Mouse (Mus musculus): ENCODE data around the gene Cyp3a13.
"Not testable (repeated sequence)": the region's sequence is repeated elsewhere in the genome, so short reads cannot be mapped to it uniquely, and the experiment has no call there.

Cyp3a13 gene

DNA sequence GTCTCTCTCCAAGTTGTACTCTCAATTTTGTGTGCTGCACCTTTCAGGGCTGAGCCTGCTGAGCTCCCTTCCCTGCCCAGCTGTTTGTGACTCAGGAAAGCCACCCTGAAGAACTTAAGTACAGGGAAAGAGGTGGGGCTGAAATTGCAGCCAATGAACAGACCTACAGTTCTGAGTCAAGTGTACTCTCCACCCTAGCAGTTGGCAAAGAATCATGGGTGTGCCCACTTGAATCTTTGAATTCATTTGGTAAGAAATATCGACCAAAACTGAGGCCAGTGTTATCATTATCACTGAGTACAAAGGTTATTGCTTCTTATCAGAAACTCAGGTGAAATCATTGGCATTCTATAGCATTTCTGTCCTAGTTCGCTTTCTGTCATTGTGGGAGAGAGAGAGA lies at the start of gene Cyp3a13:
Gene Cyp3a13, minus strand, starts transcription at position 88 of the 400 bp plus-strand sequence.
- DNase-seq (ENCODE audit: low spot score), result no peak

GRCm38 (mm10) chr5:137966492-137966891 lies 45.1 kb upstream of the Cyp3a13 start:
- DNase-seq (ENCODE audit: low spot score), result no peak

GRCm38 (mm10) chr5:137962945-137963344 lies 41.5 kb upstream of the Cyp3a13 start, which contains the start of gene Gjc3:
TSS of gene Gjc3 (minus strand) at chr5:137963098.
- DNase-seq (ENCODE audit: low spot score), result no peak

GRCm38 (mm10) chr5:137956404-137956803 lies 35.0 kb upstream of the Cyp3a13 start:
- no peak for DNase-seq (ENCODE audit: low spot score)

GRCm38 (mm10) chr5:137951218-137951617 lies 29.8 kb upstream of the Cyp3a13 start:
- no peak for DNase-seq (ENCODE audit: low spot score)

DNA sequence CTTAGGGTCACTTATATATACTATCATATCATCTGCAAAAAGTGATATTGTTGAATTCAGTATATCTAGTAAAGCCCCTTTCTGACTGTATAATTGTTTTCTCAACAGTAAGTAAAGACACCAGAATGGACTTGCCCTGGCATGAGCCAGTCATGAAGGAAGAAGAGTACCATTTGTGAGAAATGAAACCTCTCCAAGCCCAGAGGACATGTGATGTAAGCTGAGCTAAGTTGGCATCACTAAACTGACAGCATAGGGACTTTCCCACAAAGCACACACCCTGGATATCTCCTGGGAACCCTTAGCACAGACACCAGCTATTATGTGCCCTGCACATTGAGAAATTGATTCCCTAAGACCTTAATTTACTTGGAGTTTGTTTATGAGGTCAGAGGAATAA lies 25.9 kb upstream of the Cyp3a13 start:
- no peak for DNase-seq (ENCODE audit: low spot score)

DNA sequence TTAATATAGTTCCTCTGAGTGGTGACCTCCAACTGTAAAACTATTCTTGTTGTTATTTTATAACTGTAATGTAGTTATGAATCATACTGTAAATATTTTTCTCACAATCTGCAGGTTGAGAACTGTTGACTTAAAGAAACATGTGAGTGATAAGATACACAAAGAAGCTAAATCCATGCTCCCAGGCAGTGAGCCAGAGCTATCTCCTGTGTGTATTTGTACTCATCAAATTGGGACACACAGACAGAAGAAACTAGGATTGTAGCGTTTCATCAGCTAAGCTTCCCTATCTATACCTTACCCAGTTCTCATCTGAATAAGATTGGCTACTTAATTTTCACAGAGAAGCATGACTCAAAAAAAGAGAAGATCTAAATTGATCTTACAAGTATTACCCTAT lies 21.7 kb upstream of the Cyp3a13 start:
- DNase-seq (ENCODE audit: low spot score), result no peak

GRCm38 (mm10) chr5:137940948-137941347 lies 19.5 kb upstream of the Cyp3a13 start:
- DNase-seq (ENCODE audit: low spot score), result no peak

DNA sequence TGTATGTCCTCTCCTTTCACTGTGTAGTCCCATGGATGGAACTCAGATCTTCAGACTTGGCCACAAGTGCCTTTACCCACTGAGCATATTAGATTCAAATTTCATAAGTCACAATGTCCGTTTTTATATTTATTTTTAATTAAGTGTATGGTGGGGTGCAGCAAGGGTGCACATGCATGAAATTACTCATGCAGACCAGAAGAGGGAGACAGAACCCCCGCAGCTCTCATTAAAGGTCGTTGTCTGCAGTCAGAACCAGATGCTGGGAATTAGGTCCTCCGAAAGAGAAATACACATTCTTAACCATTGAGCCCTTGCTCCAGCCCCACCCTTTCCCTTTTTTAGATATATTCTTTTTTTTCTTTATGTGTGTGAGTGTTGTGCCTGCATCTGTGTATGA lies 15.8 kb upstream of the Cyp3a13 start:
- DNase-seq (ENCODE audit: low spot score), result no peak

GRCm38 (mm10) chr5:137936486-137936885 lies 15.1 kb upstream of the Cyp3a13 start:
- no peak for DNase-seq (ENCODE audit: low spot score)

- DNase-seq (ENCODE audit: low spot score), result not testable (repeated sequence)
Observed at GRCm38 (mm10) chr5:137933934-137934333, 12.5 kb upstream of the Cyp3a13 start.

- DNase-seq (ENCODE audit: low spot score), result no peak
Observed at GRCm38 (mm10) chr5:137928439-137928838, 7.0 kb upstream of the Cyp3a13 start.

GRCm38 (mm10) chr5:137922171-137922570 lies 752 bp upstream of the Cyp3a13 start:
- DNase-seq (ENCODE audit: low spot score), result no peak

- no peak for DNase-seq (ENCODE audit: low spot score)
Observed at GRCm38 (mm10) chr5:137915550-137915949, 5.9 kb downstream of the Cyp3a13 start.

- DNase-seq (ENCODE audit: low spot score), result no peak
Observed at GRCm38 (mm10) chr5:137914508-137914907, 6.9 kb downstream of the Cyp3a13 start.

DNA sequence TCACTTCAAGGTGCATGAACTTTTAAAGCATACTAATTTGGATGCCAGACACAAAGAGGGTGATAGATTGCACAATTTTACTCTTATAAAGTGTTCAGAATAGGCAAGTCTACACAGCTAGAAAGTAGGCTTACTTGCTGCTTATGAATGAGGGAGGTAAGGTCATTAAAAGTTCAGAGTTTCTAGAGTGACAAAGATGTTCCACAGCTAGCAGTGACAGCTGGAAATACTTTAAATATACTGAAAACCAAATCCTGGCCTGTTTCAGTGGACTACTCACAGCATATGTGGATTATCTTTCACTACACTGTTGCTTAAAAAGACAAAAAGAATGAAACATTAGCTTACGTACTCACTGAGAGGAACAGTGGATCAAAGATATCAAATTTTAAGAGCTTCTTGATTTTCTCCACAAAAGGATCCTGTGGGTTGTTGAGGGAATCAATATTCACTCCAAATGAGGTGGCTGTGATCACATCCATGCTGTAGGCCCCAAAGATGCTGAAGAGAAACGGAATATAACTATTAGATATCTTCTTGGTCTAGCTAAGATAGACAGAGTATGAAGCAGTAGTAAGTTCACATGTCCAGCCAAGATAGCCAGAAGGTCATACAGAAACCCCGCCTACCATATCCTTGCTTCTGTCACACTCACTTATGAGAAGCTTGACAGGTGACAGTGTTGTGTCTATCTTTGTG lies 11.7 kb downstream of the Cyp3a13 start:
- no peak for DNase-seq (ENCODE audit: low spot score)

GRCm38 (mm10) chr5:137897812-137898211 lies 23.6 kb downstream of the Cyp3a13 start:
- DNase-seq (ENCODE audit: low spot score), result no peak

DNA sequence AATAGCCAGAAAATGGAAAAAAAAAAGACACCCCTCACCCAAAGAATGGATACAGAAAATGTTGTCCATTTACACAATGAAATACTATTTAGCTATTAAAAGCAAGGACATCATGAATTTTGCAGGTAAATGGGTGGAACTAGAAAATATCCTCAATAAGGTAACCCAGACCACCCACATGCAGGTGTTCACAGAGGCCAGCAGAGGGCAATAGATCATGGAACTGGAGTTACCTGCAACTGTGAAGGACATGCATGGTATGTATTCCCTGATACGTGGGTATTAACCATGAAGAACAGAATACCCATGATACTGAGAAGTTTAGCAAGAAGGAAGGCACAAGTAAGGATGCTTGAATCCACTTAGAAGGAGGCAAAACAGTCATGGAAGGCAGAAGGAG lies 28.5 kb downstream of the Cyp3a13 start:
- DNase-seq (ENCODE audit: low spot score), result peak; percentile 5

GRCm38 (mm10) chr5:137887666-137888065 lies 33.8 kb downstream of the Cyp3a13 start:
- DNase-seq (ENCODE audit: low spot score), result no peak

DNA sequence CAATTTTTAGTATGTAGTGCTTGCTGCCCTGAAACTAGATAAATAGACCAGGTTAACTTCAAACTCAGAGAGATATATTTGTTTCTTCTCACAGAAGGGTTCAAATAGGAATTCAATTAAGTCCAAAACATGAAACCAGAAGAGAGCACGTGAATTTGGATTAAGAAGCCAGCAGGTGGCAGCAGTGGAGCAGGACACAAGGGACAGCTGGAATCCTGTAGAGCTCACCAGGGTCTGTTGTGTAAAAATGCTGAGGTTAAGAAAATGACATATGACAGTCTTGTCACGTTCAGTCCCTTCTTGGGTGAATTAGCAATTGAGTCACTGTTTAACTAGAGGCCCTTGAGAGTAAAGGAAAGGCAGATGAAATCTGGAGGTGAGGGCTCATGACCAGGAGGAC lies 35.5 kb downstream of the Cyp3a13 start:
- peak; percentile 42 for DNase-seq (ENCODE audit: low spot score)

GRCm38 (mm10) chr5:137883345-137883744 lies 38.1 kb downstream of the Cyp3a13 start:
- DNase-seq (ENCODE audit: low spot score), result no peak

GRCm38 (mm10) chr5:137882922-137883321 lies 38.5 kb downstream of the Cyp3a13 start:
- DNase-seq (ENCODE audit: low spot score), result no peak

GRCm38 (mm10) chr5:137877860-137878259 lies 43.6 kb downstream of the Cyp3a13 start:
- DNase-seq (ENCODE audit: low spot score), result peak; percentile 20

GRCm38 (mm10) chr5:137875054-137875453 lies 46.4 kb downstream of the Cyp3a13 start:
- DNase-seq (ENCODE audit: low spot score), result no peak

All from T-cell, adult 2 months (primary cell).